Mouse (Mus musculus) liver, embryonic 15.5 days (tissue): ENCODE results near the gene Cope. TPM values are rescaled to one million over a fixed set of nuclear protein-coding genes. Genes with fewer than 3 reads are reported as not detected.
A peak's percentile ranks its signal among the peaks of the same experiment; 100 is the strongest.

ENCODE experiments used
- ATAC-seq: fragments of 200-750 bp; cut with Nextera tagmentation; 2 replicates; pipeline ENCODE4 v1.8.0; 2017; ENCODE audit warnings: moderate number of reproducible peaks, mild to moderate bottlenecking, moderate library complexity; ENCODE audit not compliant: insufficient read depth
- H3K27ac ChIP-seq: fragments of 300-500 bp; sonication (generic); replicated peaks from 2 replicates; pipeline ENCODE4 v1.5.1; 2015; ENCODE audit warnings: mild to moderate bottlenecking, inconsistent platforms
- H3K27me3 ChIP-seq: fragments of 300-500 bp; sonication (generic); 2 replicates; pipeline ENCODE4 v1.6.1; 2015; ENCODE audit warnings: mild to moderate bottlenecking, inconsistent platforms
- H3K36me3 ChIP-seq: fragments of 300-500 bp; sonication (generic); replicated peaks from 2 replicates; pipeline ENCODE4 v1.6.1; 2015; ENCODE audit warnings: moderate library complexity, mild to moderate bottlenecking, inconsistent platforms
- H3K4me1 ChIP-seq: fragments of 300-500 bp; sonication (generic); replicated peaks from 2 replicates; pipeline ENCODE4 v1.6.1; 2015; ENCODE audit warnings: inconsistent platforms
- H3K4me2 ChIP-seq: fragments of 300-500 bp; sonication (generic); 2 replicates; pipeline ENCODE4 v1.6.1; 2015; ENCODE audit warnings: moderate library complexity, mild to moderate bottlenecking, inconsistent platforms
- H3K4me3 ChIP-seq: fragments of 300-500 bp; sonication (generic); replicated peaks from 2 replicates; pipeline ENCODE4 v1.5.1; 2015; ENCODE audit warnings: mild to moderate bottlenecking, inconsistent platforms
- H3K9ac ChIP-seq: fragments of 300-500 bp; sonication (generic); 2 replicates; pipeline ENCODE4 v1.6.1; 2015; ENCODE audit warnings: moderate library complexity, mild to moderate bottlenecking, inconsistent platforms
- H3K9me3 ChIP-seq: fragments of 300-500 bp; sonication (generic); replicated peaks from 2 replicates; pipeline ENCODE4 v1.6.1; 2016; ENCODE audit warnings: inconsistent platforms
- WGBS: fragments of 180-500 bp; shearing (Covaris S2); methylation state at CpG from one replicate; pipeline ENCODE4 v1.1.7; 2015; ENCODE audit warnings: mixed read lengths; ENCODE audit not compliant: insufficient replicate concordance; 5-methylcytosine and 5-hydroxymethylcytosine counted together
- polyA plus RNA-seq: library from polyadenylated mRNA; unstranded; fragments of >200 nt; fragmentation: Nextera tagmentation; extraction: Ambion mirVana; gene quantifications from 2 replicates; pipeline ENCODE4 v1.2.1, GENCODE M21; 2015

Gene Cope
- polyA plus RNA-seq, 1 experiment from 2014 or later: 190 TPM

DNA sequence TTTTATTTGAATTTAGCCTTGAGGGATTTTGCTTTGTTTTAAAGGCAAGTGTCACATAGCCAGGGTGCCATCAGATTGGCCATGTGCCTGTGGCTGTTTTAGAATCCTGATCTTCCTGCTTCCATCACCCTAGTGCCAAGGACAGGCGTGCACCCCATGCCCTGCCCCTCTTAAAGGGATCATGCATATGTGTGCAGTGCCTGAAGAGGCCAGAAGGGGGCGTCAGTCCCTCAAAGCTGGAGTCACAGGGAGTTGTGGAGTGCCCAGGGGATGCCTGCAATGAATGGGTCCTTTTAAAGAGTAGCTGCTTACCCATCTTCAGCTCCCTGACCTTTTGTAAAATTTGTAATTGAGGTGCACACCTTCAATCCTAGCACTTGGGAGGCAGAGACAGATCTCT lies 7.0 kb downstream of the Cope start:
- Histone ChIP-seq H3K36me3 (peaks cover 85% of the 10 kb centered on the region), H3K27me3 (no peaks in the 10 kb centered on the region), H3K9me3 (no peaks in the 10 kb centered on the region), H3K27ac (no peak overlapping the region), H3K4me1 (peaks cover 5% of the 10 kb centered on the region), H3K4me2 (no peak overlapping the region), H3K9ac (no peak overlapping the region), H3K4me3 (no peak overlapping the region)
- 31% methylated on average over 2 of the region's 2 CpGs for WGBS
- ATAC-seq: no peak

DNA sequence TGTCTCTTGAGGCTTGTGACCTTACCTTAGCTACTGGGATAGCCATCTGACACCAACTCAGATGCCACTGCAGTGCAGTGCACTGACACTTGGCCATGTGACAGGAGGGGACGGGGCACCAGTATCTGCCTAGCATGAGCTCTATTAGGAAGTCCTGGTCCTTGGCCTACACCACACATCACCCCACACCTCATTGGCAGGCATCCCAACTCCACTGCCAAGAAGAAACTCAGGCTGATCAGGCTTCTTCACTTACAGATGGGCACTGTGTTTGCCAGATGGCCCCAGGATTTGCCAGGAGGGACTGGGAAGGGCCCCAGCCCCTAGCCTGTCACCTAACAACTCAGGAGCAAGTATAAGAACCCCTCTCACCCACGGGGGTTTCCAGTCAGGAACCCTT lies 11.1 kb downstream of the Cope start:
- Histone ChIP-seq H3K27me3 (peaks cover 39% of the 10 kb centered on the region), H3K9ac (no peak overlapping the region), H3K9me3 (no peaks in the 10 kb centered on the region), H3K27ac (no peak overlapping the region), H3K4me2 (no peak overlapping the region), H3K4me1 (peaks cover 10% of the 10 kb centered on the region), H3K36me3 (peaks cover 47% of the 10 kb centered on the region), H3K4me3 (no peak overlapping the region)
- no peak for ATAC-seq
- 88% methylated on average over 2 of the region's 2 CpGs for WGBS

DNA sequence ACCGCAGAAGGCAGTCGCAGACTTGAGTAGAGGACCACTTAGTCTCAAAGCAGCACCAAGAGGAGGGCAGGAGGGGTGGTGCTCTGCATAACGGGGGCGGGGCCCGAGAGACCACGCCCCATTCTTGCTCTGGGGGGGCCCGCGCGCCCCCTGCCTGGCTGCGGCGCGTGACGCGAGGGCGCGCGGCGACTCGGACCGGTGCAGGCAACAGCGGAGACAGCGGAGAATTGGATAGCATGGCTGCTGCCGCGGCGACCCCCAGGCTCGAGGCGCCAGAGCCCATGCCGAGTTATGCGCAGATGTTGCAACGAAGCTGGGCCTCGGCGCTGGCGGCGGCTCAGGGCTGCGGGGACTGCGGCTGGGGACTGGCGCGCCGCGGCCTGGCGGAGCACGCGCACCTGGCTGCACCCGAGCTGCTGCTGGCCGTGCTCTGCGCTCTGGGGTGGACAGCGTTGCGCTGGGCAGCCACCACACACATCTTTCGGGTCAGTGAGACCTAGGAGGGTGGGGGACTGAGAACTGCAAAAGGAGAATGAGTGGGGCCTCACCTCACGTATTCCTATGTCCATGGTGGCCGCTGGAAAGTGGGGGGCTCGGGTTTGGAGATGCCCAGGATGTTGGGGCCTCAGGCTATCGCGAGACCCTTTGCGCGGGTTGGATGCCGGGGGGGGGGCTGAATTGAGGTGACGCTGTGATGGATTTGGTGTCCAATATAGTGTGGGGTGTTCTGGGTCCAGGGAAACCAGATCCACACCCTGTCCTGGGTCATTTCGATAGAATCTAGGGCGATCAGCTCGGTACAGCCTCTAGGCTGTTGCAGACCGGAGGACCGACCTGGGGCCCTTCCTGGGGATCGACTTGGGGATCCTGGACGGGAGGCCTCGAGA lies 13.5 kb downstream of the Cope start, which contains the start of gene Cers1:
Cers1 (plus strand) TSS at position 152 of the 887 bp plus-strand sequence.
- WGBS: 2% methylated on average over 65 of the region's 66 CpGs
- no peak within 1 kb of the TSS for H3K27ac ChIP-seq
- peaks cover 25% of the 10 kb centered on the region for H3K36me3 ChIP-seq

DNA sequence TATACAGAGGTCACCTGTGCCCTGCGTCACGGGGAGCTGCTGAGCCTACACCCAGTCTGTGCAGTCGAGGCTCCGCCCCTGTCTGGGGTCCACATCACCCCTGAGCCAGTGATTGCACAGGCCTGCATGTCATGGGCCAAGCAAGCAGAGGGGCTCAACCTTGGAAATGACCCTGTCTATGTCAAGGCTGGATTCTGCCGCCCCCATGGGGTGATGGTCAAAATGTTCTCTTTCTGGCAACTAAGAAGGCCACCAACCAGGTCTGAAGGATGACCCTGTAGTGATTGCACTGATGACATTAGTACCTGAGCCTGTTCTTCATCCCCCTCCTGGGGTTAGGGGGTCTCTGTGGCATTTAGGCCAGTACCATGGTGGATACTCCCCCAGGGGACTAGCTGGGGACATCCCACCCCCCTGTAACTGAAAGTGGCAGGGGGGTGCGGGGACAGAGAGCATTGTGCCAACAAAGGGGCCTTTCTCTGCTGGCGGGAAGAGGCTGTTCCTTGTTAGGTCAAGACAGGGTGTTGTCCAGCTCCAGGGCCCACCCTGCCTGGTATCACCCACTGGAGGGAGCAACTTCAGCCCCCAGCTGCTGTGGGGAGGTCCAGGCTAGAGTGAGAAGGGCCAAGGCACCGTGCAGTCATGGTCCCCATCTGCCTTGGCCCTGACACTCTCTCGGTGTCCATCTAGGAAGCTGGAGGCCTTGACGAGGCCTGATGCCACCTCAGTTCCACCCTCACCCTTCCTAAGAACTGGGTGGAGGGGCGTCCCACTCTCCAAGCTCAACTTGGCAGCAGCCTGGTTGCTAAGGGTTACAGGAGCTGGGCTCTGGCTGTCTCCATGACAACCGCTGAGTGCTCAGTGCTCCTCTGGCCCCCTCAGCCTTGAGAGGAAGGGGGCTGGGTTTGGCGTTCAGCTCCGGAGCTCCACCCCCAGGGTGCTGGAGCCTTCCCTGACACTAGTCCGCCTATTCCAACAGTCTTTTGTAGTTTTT lies 14.5 kb downstream of the Cope start:
- H3K4me1 ChIP-seq: peaks cover 10% of the 10 kb centered on the region
- peaks cover 16% of the 10 kb centered on the region for H3K36me3 ChIP-seq
- H3K9me3 ChIP-seq: no peaks in the 10 kb centered on the region
- no peak for ATAC-seq
- no peak overlapping the region for H3K9ac ChIP-seq
- no peak overlapping the region for H3K4me3 ChIP-seq
- H3K27me3 ChIP-seq: peaks cover 54% of the 10 kb centered on the region
- 23% methylated on average over 15 of the region's 15 CpGs for WGBS
- H3K4me2 ChIP-seq: peak overlapping the region; percentile 73
- H3K27ac ChIP-seq: no peak overlapping the region

More for the DNA sequence above, 13.5 kb downstream of the Cope start, which contains the start of gene Cers1:
- no peaks in the 10 kb centered on the region for H3K9me3 ChIP-seq
- H3K27me3 ChIP-seq: peaks cover 50% of the 10 kb centered on the region
- 0 out of 2 replicates have a peak, but pooled peaks have one; percentile 9 for ATAC-seq
- H3K4me2 ChIP-seq: peak within 1 kb of the TSS; percentile 73
- H3K4me1 ChIP-seq: peaks cover 10% of the 10 kb centered on the region
- no peak within 1 kb of the TSS for H3K9ac ChIP-seq
- H3K4me3 ChIP-seq: peak within 1 kb of the TSS; percentile 52

DNA sequence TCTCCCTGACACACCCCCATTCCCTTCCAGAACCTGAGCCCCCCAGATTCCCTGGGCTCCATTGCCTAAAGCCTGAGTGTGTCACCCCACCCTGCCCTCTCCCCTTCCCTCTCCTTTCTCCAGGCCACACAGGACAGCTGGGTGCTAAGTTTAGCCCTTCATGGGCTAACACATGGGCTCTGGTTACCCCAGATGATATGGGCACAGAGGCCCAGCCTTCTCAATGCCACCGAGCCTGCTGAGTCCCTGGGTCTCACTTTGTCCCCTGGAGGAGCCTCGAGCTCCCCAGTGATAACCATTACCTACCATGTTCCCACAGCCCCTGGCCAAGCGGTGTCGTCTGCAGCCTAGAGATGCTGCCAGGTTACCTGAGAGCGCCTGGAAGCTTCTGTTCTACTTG lies 15.6 kb downstream of the Cope start:
- H3K4me1 ChIP-seq: peaks cover 10% of the 10 kb centered on the region
- ATAC-seq: no peak
- H3K27ac ChIP-seq: no peak overlapping the region
- no peaks in the 10 kb centered on the region for H3K9me3 ChIP-seq
- H3K36me3 ChIP-seq: peaks cover 7% of the 10 kb centered on the region
- H3K9ac ChIP-seq: no peak overlapping the region
- no peak overlapping the region for H3K4me2 ChIP-seq
- no peak overlapping the region for H3K4me3 ChIP-seq
- H3K27me3 ChIP-seq: peaks cover 58% of the 10 kb centered on the region
- WGBS: 68% methylated on average over 5 of the region's 5 CpGs

DNA sequence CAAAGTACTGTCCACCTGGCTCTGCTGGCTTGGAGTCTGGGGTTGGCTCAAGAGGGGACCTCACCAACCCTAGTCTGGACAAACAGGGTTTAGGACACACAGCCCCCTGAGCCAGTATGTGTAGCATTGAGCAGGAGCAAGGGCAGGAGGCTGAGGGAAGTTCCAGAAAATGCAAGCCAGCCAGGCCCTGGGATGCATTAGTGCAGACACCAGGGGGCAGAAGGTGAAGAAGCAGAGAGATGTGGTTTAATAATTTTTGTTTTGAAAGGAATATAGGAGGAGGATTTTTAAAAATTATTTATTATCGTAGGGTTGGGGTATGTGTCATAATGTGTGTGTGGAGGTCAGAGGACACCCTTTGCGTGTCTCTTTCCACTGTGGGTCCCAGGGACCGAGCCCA lies 21.4 kb downstream of the Cope start:
- Histone ChIP-seq H3K9me3 (0 out of 2 replicates have a peak, but pooled peaks cover 3% of the 10 kb centered on the region), H3K4me3 (no peak overlapping the region), H3K4me1 (peaks cover 17% of the 10 kb centered on the region), H3K36me3 (no peaks in the 10 kb centered on the region), H3K27ac (no peak overlapping the region), H3K27me3 (peaks cover 16% of the 10 kb centered on the region), H3K4me2 (no peak overlapping the region), H3K9ac (no peak overlapping the region)
- ATAC-seq: no peak
- 73% methylated on average over 3 of the region's 3 CpGs for WGBS

DNA sequence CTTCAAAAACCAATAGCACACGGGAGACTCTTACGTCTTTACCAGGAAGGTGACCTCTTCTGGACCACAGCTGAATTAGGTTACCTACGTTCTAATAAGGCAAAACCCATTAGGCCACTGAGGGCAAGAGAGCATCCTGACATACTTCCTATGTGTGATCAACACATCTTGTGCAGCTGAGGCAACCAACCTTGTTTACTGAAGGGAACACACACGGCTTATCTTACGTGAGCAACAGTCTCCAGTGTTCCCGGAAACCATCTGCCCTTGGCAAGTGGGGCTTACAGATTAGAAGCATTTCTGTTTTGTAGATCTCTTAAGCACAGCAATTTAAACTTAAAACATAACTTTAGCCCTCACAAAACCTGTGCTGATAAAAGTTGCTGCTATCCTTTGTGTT lies 25.2 kb downstream of the Cope start:
- Histone ChIP-seq H3K36me3 (peaks cover 21% of the 10 kb centered on the region), H3K9ac (no peak overlapping the region), H3K9me3 (0 out of 2 replicates have a peak, but pooled peaks cover 3% of the 10 kb centered on the region), H3K4me2 (0 out of 2 replicates have a peak overlapping the region, but pooled peaks have one; percentile 0), H3K27ac (peak overlapping the region; percentile 87), H3K4me1 (peaks cover 49% of the 10 kb centered on the region), H3K4me3 (no peak overlapping the region), H3K27me3 (peaks cover 17% of the 10 kb centered on the region)
- 62% methylated on average over 6 of the region's 6 CpGs for WGBS
- peak; percentile 73 for ATAC-seq

DNA sequence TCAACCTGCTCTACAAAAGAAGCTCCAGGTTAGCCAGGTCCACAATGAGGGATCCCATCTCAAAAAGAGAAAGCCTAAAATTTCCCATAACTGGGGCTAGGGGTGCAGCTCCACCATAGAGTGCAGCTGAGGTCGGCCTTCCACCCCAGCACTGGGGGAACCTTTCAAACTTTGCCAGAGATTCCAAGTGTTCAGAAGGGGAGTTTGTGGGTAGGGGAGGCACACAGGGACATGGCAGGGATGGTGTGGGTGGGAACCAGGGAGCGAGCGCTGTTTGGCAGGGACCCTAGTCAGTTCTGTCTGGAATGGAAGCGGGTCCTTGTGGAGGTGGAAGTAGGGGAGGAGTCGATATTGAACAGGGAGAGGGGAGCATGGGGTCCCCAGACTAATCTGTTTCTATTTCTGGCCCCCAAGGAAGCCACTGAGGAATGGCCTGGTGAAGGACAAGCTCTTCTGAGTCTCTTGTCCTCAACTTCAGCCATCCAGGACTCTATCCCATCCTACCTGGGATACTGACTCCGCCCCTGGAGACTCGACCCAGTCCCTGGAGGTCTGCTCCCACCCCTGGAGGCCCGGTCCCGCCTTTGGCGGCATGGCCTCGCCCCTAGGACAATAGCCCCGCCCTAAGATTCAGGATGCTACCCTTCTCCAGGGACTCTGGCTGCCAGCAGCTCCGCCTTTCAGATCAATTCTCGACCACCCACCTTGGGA lies 27.0 kb downstream of the Cope start, which contains the start of gene Gdf1:
Gdf1 (plus strand) TSS at position 694 of the 711 bp plus-strand sequence.
- Histone ChIP-seq H3K27ac (peak within 1 kb of the TSS; percentile 87), H3K9ac (no peak within 1 kb of the TSS), H3K4me1 (peaks cover 49% of the 10 kb centered on the region), H3K36me3 (peaks cover 39% of the 10 kb centered on the region), H3K9me3 (0 out of 2 replicates have a peak, but pooled peaks cover 3% of the 10 kb centered on the region), H3K4me3 (no peak within 1 kb of the TSS; the same call in 1 of the 2 replicates), H3K4me2 (peak within 1 kb of the TSS; percentile 27; the same call in 1 of the 2 replicates), H3K27me3 (peaks cover 14% of the 10 kb centered on the region)
- 37% methylated on average over 14 of the region's 14 CpGs for WGBS
- ATAC-seq: no peak

DNA sequence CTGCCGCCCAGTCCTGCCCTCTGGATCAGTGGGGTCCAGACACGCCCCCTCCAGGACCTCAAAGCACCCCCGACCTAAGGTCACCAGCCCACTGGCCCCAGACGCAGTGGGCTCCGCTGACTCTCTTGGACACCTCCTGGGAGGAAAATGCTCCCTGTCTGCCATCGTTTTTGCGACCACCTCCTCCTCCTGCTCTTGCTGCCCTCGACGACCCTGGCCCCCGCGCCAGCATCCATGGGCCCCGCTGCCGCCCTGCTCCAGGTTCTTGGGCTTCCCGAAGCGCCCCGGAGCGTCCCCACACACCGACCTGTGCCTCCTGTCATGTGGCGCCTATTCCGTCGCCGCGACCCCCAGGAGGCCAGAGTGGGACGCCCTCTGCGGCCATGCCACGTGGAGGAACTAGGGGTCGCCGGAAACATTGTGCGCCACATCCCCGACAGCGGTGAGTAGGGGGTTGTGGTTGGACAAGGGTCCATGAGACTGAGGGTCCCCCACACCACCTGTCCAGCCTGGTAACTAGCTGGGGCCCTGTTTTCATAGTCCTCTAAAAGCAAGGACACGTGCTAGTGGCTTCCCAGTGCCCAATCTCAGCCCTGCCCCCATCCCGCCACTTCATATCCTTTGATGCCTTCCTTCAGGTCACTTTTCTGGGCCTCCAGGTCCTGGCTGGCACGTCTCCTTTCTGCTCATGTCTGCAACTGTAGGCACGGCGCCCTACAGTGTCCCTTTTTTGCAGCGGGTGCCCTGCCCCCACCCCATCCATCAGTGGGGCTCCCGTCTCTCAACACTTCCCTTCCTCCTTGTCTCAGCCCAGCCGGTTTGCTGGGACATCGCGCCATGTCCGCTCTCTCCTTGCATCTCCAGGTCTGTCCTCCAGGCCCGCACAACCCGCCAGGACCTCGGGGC lies 27.8 kb downstream of the Cope start:
- Histone ChIP-seq H3K27ac (no peak overlapping the region), H3K9ac (no peak overlapping the region), H3K9me3 (0 out of 2 replicates have a peak, but pooled peaks cover 3% of the 10 kb centered on the region), H3K36me3 (peaks cover 47% of the 10 kb centered on the region), H3K4me1 (peaks cover 49% of the 10 kb centered on the region), H3K4me3 (no peak overlapping the region; the same call in 1 of the 2 replicates), H3K27me3 (peaks cover 14% of the 10 kb centered on the region), H3K4me2 (peak overlapping the region; percentile 27; the same call in 1 of the 2 replicates)
- no peak; the same call in 1 of the 2 replicates for ATAC-seq
- 18% methylated on average over 45 of the region's 45 CpGs for WGBS
